Mouse (Mus musculus) ES-CJ7 (cell line): Measurements from ENCODE around the gene Ear1.
"Not testable (repeated sequence)": the region's sequence is repeated elsewhere in the genome, so short reads cannot be mapped to it uniquely, and the experiment has no call there.

Source experiments
- DNase-seq: peaks from one replicate; pipeline ENCODE4 v3.0.0; 2011; ENCODE audit warnings: low read depth, low spot score

Ear1 gene

GRCm38 (mm10) chr14:43875417-43875816 lies at the start of gene Ear1:
Ear1 (minus strand) TSS chr14:43875517.
- not testable (repeated sequence) for DNase-seq

GRCm38 (mm10) chr14:43924688-43925403 lies 49.5 kb upstream of the Ear1 start, which contains the start of gene Gm8113:
Gm8113 (plus strand) TSS chr14:43925390.
- peak; percentile 80 for DNase-seq

GRCm38 (mm10) chr14:43923459-43923858 lies 48.1 kb upstream of the Ear1 start, which contains the start of gene Ear10:
Ear10 (minus strand) TSS chr14:43923559.
- not testable (repeated sequence) for DNase-seq

DNA sequence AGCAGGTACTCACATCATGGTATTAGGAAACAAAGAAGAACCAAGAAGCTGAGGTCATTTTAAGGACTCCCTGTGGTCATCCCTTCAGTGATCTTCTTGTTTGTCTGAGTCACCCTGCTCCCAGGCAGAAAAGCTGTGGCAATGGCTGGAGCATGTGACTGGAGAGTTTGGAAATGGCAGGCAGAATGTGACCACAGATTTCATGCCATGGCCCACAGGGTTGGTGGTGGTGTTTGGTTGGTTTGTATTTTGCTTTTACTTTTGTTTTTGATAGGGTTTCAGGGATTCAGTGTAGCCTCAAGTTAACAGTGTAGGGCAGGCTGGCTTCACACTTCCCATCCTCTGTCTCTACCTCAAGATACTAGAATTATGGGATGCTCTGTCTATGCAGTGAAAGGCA lies 42.9 kb upstream of the Ear1 start:
- DNase-seq = not testable (repeated sequence)

DNA sequence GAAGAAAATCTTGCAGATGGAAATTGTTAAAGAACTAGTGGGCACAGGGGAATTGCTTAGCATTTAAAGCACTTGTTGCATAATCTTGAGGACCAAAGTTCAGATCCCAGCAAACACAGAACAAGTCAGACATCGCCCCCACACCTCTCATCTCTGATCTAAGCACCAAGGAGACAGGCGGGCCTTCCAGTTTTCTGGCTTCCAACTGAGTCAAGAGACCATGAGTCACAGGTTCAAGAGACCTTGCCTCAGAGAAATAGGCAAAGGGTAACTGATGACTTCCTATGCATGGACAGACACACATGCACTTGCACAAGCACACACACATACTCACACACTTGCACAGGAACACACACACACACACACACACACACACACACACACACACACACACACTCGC lies 23.3 kb upstream of the Ear1 start:
- not testable (repeated sequence) for DNase-seq

DNA sequence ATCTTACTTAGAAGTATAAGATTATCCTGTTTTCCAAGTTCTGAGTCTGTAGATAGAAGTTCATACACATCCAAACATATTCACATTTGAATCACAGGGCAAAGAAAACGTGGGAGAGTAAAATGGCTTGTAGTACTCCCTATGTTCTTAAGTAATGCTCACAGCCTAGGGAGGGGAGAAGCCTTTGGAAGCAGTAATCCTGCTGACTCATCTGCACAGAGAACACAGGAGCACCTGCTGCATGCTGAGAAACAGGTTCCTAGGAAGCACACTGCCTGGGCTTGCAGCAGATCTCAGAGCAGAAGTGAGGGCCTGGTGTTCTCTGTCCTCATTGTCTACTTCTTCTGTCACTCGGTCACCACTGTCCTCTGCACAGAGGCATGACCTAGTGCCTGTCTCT lies 20.0 kb upstream of the Ear1 start:
- not testable (repeated sequence) for DNase-seq

- DNase-seq = not testable (repeated sequence)
These were observed 16.0 kb upstream of the Ear1 start for GRCm38 (mm10) chr14:43891288-43891687.

- DNase-seq = not testable (repeated sequence)
These were observed 10.9 kb upstream of the Ear1 start for GRCm38 (mm10) chr14:43886235-43886634.

DNA sequence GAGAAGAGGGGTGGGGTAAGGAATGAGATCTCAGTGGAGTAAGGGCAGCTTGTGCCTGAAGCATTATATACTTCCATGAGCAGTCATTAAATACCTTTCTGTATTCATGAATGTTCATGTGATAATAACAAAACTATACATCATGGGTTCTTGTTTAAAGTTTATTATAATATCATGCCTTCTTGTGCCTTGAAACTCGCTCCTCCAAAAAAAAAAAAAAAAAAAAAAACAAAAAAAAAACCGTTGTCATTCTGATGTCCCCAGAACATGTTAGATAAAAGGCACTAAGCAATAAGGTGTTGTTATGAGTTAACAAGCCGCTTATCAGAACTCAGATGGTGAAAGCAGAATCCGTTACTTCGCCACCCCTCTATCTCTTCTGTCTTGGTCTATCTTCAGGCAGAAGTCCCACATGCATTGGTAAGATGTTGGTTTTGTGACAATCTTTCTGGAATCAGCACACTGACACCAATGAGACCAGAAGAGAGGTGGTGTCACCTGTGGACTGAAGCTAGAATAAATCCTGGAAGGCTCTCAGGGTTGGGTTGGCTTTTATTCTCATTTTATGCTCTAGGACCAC lies 4.7 kb upstream of the Ear1 start:
- DNase-seq = not testable (repeated sequence)

DNA sequence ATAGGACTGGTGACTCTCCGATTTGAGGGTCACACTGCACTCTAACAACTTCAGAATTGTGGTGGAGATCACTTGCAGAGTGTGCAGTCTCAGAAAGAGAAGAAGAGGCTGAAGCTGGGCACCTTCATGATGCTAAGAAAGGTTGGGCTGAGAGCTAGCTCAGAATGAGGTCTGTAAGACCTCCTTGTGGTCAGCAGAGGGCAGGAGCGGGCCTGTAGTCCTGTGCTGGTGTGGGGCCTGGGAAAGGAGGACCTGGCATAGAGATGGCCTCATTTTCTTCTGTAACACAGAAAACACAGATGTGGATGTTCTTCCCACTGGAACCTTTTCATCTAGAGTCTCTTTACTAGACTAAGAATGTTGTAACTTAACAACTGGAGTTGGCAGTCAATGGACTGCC lies 2.5 kb upstream of the Ear1 start:
- DNase-seq = not testable (repeated sequence)

DNA sequence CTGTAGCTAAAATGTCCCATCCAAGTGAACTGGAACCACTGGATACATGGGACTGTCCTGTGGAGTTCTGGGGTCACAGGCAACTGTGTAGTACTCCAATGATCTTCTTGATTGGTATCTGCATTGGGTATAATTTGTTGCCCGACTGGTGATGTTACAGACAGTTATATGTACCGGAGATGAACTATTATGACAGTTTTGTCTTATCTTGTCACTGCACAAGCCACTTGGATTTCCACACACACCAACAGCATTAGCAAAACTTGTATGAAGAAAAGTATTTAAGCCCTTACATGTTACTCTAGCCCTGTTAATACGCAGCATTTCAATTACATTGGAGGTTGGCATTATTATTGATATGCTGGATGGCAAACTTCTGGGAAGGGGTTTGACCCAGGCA lies 455 bp downstream of the Ear1 start:
- DNase-seq = not testable (repeated sequence)

GRCm38 (mm10) chr14:43860522-43860921 lies 14.8 kb downstream of the Ear1 start:
- peak; percentile 19 for DNase-seq

DNA sequence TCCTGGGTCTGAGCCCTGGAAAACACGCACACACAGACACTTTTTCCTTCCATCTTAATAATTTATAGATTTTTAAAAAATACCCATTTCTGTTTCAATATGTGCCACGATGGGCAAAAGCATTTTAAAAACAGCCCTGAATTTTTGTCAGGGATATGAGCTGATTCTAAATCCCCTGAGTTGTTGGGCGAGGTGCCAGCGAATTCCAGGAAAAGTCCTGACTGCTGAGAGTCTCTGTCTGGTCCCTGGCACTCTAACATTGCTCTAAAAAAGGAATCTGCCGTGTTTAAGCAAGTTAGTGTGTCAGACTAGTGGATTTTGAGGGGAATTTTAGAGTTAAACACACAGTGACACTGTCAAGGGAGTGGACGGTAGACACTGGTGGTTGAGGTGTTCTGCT lies 15.9 kb downstream of the Ear1 start:
- not testable (repeated sequence) for DNase-seq

DNA sequence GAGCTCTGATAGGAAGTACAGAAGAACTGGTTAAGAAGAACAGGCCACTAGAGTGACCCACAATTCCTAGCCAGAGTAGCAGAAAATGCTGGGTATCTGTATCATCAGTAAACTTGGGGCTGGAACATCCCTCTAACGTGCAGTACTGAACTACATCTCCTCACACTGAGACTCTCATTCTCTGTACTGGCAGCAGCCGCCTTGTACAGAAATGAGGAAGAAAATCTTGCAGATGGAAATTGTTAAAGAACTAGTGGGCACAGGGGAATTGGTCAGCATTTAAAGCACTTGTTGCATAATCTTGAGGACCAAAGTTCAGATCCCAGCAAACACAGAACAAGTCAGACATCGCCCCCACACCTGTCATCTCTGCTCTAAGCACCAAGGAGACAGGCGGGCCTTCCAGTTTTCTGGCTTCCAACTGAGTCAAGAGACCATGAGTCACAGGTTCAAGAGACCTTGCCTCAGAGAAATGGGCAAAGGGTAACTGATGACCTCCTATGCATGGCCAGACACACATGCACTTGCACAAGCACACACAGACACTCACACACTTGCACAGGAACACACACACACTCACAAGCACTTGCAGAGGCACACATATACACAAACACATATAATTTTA lies 31.3 kb downstream of the Ear1 start:
- DNase-seq = not testable (repeated sequence)

GRCm38 (mm10) chr14:43840976-43841375 lies 34.3 kb downstream of the Ear1 start:
- DNase-seq = not testable (repeated sequence)

GRCm38 (mm10) chr14:43835366-43835765 lies 40.0 kb downstream of the Ear1 start:
- not testable (repeated sequence) for DNase-seq

GRCm38 (mm10) chr14:43830385-43830784 lies 44.9 kb downstream of the Ear1 start:
- not testable (repeated sequence) for DNase-seq

- not testable (repeated sequence) for DNase-seq
These were observed 51.1 kb downstream of the Ear1 start for GRCm38 (mm10) chr14:43824176-43824575.

- DNase-seq = not testable (repeated sequence)
These were observed 53.4 kb downstream of the Ear1 start for GRCm38 (mm10) chr14:43821869-43822268.

DNA sequence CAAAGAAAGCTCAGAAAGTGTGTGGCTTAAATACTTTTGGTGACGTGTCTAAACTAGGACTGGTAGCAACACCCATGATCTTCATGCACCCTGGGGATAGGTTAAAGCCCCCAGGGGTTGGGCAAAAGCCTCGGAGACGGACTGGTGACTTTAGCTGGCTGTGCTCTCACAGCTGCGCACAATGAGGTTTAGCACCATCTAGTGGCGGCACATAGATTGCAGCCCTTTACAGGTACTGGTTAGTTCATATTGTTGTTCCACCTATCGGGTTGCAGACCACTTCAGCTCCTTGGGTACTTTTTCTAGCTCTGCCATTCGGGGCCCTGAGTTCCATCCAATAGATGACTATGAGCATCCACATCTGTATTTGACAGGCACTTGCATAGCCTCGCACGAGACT lies 62.9 kb downstream of the Ear1 start:
- DNase-seq = peak; percentile 77

DNA sequence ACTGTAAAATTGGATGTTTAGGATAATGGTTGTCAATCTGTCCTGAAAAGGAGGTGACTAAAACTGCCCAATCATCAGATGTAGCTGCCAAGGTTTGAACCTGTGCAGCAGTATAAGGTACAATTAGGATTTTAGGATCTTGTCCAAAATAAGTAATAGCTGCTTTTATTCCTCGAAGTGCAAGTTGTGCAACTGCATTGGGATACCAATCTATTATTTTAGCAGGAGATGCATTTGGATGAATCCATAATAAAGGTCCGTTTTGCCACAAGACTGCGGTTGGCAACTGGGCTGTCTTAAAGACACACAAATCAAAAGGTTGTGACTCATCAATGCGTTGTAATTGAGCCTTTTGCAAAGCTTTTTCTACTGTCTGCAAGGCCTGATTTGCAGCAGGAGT lies 67.2 kb downstream of the Ear1 start:
- not testable (repeated sequence) for DNase-seq

DNA sequence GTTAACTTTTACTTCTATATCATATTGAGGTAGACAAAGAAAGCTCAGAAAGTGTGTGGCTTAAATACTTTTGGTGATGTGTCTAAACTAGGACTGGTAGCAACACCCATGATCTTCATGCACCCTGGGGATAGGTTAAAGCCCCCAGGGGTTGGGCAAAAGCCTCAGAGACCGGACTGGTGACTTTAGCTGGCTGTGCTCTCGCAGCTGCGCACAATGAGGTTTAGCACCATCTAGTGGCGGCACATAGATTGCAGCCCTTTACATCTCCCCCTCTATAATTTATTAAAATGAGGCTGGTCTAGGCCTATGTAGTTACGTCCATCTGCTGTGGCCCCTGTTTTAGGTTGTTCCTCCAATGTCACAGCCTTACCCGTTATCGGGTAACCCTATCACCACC lies 70.9 kb downstream of the Ear1 start:
- DNase-seq = not testable (repeated sequence)
